Mouse (Mus musculus) MEL (cell line): ENCODE measurements around the gene Adamts4. TPM values are rescaled to one million over a fixed set of nuclear protein-coding genes. Genes with fewer than 3 reads are reported as not detected.

Experiments
- DNase-seq: peaks from one replicate; pipeline ENCODE4 v3.0.0; 2011; ENCODE audit warnings: low read depth, low spot score
- H3K27ac ChIP-seq: 2 replicates; pipeline ENCODE4 v1.5.1; 2012; ENCODE audit warnings: low read depth, mild to moderate bottlenecking, control low read depth, low read length, moderate library complexity; ENCODE audit not compliant: control insufficient read depth
- H3K27me3 ChIP-seq, 2 experiments: fragments of 150-350 bp in 1 of 2; sonication (generic) in 1 of 2; 2 replicates each; pipeline ENCODE4 v1.6.1; 2012; ENCODE audit warnings: low read length in 2 of 2, mild to moderate bottlenecking in 2 of 2, improper control_type of control experiment in 1 of 2, moderate library complexity in 1 of 2; ENCODE audit not compliant: insufficient read depth in 2 of 2, control insufficient read depth in 1 of 2
- H3K36me3 ChIP-seq, 2 experiments: 2 replicates each; pipeline ENCODE4 v1.6.1; 2012 to 2014; ENCODE audit warnings: low read length in 2 of 2, improper control_type of control experiment in 1 of 2, inconsistent platforms in 1 of 2, mild to moderate bottlenecking in 1 of 2; ENCODE audit not compliant: insufficient read depth in 2 of 2, control insufficient read depth in 1 of 2
- H3K4me1 ChIP-seq, 2 experiments: fragments of 150-350 bp in 1 of 2; sonication (generic) in 1 of 2; 2 replicates each; pipeline ENCODE4 v1.6.1; 2012; ENCODE audit warnings: low read length in 2 of 2, improper control_type of control experiment in 1 of 2, mild to moderate bottlenecking in 1 of 2; ENCODE audit not compliant: insufficient read depth in 2 of 2, control insufficient read depth in 1 of 2
- H3K4me3 ChIP-seq, 2 experiments: fragments of 150-350 bp in 1 of 2; sonication (generic) in 1 of 2; 2 replicates each; pipeline ENCODE4 v1.5.1; 2012; ENCODE audit warnings: low read depth in 2 of 2, low read length in 2 of 2, mild to moderate bottlenecking in 2 of 2, moderate library complexity in 2 of 2, control low read depth in 1 of 2, improper control_type of control experiment in 1 of 2; ENCODE audit not compliant: control insufficient read depth in 1 of 2, insufficient read depth in 1 of 2
- H3K79me2 ChIP-seq: 2 replicates; pipeline ENCODE4 v1.6.1; 2012; ENCODE audit warnings: mild to moderate bottlenecking, low read length, moderate library complexity; ENCODE audit not compliant: control insufficient read depth, poor library complexity, insufficient read depth
- H3K9ac ChIP-seq: 2 replicates; pipeline ENCODE4 v1.6.1; 2012; ENCODE audit warnings: low read depth, mild to moderate bottlenecking, control low read depth, low read length, moderate library complexity; ENCODE audit not compliant: control insufficient read depth, poor library complexity, severe bottlenecking
- H3K9me3 ChIP-seq: fragments of 150-350 bp; sonication (generic); replicated peaks from 2 replicates; pipeline ENCODE4 v1.6.1; 2012; ENCODE audit warnings: mild to moderate bottlenecking, low read length, improper control_type of control experiment, moderate library complexity; ENCODE audit not compliant: insufficient read depth
- CHD2 ChIP-seq: IDR thresholded peaks from 2 replicates; pipeline ENCODE4 v1.6.1; 2011; ENCODE audit warnings: low read length, improper control_type of control experiment
- CTCF ChIP-seq, 3 experiments: IDR thresholded peaks in 2 of 3; conservative IDR thresholded peaks in 1 of 3; 2 replicates each; pipeline ENCODE4 v1.5.1; 2011 to 2012; ENCODE audit warnings: low read length in 3 of 3, low read depth in 2 of 3, mild to moderate bottlenecking in 2 of 3, improper control_type of control experiment in 1 of 3, inconsistent platforms in 1 of 3, mixed read lengths in 1 of 3, moderate library complexity in 1 of 3; ENCODE audit not compliant: control insufficient read depth in 1 of 3, insufficient read depth in 1 of 3, poor library complexity in 1 of 3, severe bottlenecking in 1 of 3
- E2F4 ChIP-seq: IDR thresholded peaks from 2 replicates; pipeline ENCODE4 v1.6.1; 2011; ENCODE audit warnings: low read depth, low read length, improper control_type of control experiment, borderline replicate concordance
- ETS1 ChIP-seq: IDR thresholded peaks from 2 replicates; pipeline ENCODE4 v1.6.1; 2012; ENCODE audit warnings: low read depth, mild to moderate bottlenecking, inconsistent platforms, low read length, improper control_type of control experiment, moderate library complexity
- GABPA ChIP-seq: IDR thresholded peaks from 2 replicates; pipeline ENCODE4 v1.6.1; 2012; ENCODE audit warnings: low read depth, mild to moderate bottlenecking, inconsistent platforms, low read length, improper control_type of control experiment, moderate library complexity
- GATA1 ChIP-seq: IDR thresholded peaks from 2 replicates; pipeline ENCODE4 v1.6.1; 2011; ENCODE audit warnings: low read depth, low read length, improper control_type of control experiment
- MAFK ChIP-seq: IDR thresholded peaks from 2 replicates; pipeline ENCODE4 v1.6.1; 2011; ENCODE audit warnings: low read depth, mild to moderate bottlenecking, low read length, improper control_type of control experiment, borderline replicate concordance
- MAX ChIP-seq: IDR thresholded peaks from 2 replicates; pipeline ENCODE4 v1.6.1; 2011; ENCODE audit warnings: low read length, improper control_type of control experiment
- MAZ ChIP-seq: IDR thresholded peaks from 2 replicates; pipeline ENCODE4 v1.6.1; 2012; ENCODE audit warnings: low read depth, mild to moderate bottlenecking, inconsistent platforms, low read length, improper control_type of control experiment
- MXI1 ChIP-seq: IDR thresholded peaks from 2 replicates; pipeline ENCODE4 v1.6.1; 2011; ENCODE audit warnings: mild to moderate bottlenecking, low read depth, low read length, improper control_type of control experiment
- MYB ChIP-seq: IDR thresholded peaks from 2 replicates; pipeline ENCODE4 v1.6.1; 2011; ENCODE audit warnings: mild to moderate bottlenecking, low read depth, low read length, improper control_type of control experiment
- MYC ChIP-seq: IDR thresholded peaks from 2 replicates; pipeline ENCODE4 v1.6.1; 2011; ENCODE audit warnings: low read depth, mild to moderate bottlenecking, low read length, improper control_type of control experiment, moderate library complexity
- NRF1 ChIP-seq: IDR thresholded peaks from 2 replicates; pipeline ENCODE4 v1.6.1; 2014; ENCODE audit warnings: low read depth, mild to moderate bottlenecking, inconsistent platforms, low read length, improper control_type of control experiment, moderate library complexity; ENCODE audit not compliant: poor library complexity, insufficient read depth, severe bottlenecking
- TAL1 ChIP-seq: IDR thresholded peaks from 2 replicates; pipeline ENCODE4 v1.6.1; 2012; ENCODE audit warnings: mild to moderate bottlenecking, inconsistent platforms, low read length, moderate library complexity, mixed read lengths
- TBP ChIP-seq: IDR thresholded peaks from 2 replicates; pipeline ENCODE4 v1.8.0; 2011; ENCODE audit warnings: low read depth, low read length, improper control_type of control experiment
- TCF12 ChIP-seq: IDR thresholded peaks from 2 replicates; pipeline ENCODE4 v1.6.1; 2014; ENCODE audit warnings: low read depth, mild to moderate bottlenecking, inconsistent platforms, low read length, improper control_type of control experiment, moderate library complexity
- UBTF ChIP-seq: IDR thresholded peaks from 2 replicates; pipeline ENCODE4 v1.6.1; 2012; ENCODE audit warnings: low read depth, mild to moderate bottlenecking, inconsistent platforms, low read length, improper control_type of control experiment, moderate library complexity, borderline replicate concordance; ENCODE audit not compliant: insufficient read depth
- ZC3H11A ChIP-seq: IDR thresholded peaks from 2 replicates; pipeline ENCODE4 v1.6.1; 2012; ENCODE audit warnings: low read depth, mild to moderate bottlenecking, inconsistent platforms, low read length, improper control_type of control experiment
- ZNF384 ChIP-seq: IDR thresholded peaks from 2 replicates; pipeline ENCODE4 v1.6.1; 2012; ENCODE audit warnings: low read depth, mild to moderate bottlenecking, inconsistent platforms, low read length, improper control_type of control experiment
- polyA plus RNA-seq, 2 experiments: library from polyadenylated mRNA; stranded (reverse) in 1 of 2; unstranded in 1 of 2; fragments of >175 nt in 1 of 2; fragments of >200 nt in 1 of 2; gene quantifications; 2 replicates each; pipeline versions ENCODE4 v1.2.1 to v1.2.4; 2012; ENCODE audit warnings: low replicate concordance in 2 of 2, low read depth in 1 of 2; ENCODE audit not compliant: insufficient read length in 2 of 2, insufficient read depth in 1 of 2, missing spikeins in 1 of 2
- total RNA-seq: library from RNA; depleted of rRNA; stranded (reverse); fragments of 300-350 nt; gene quantifications from 2 replicates; pipeline ENCODE4 v1.2.3, GENCODE M21; 2012

Adamts4 gene
- total and polyA plus RNA-seq, 3 experiments, result 0.03 TPM; not detected in 2

- TF ChIP-seq CTCF (IDR thresholded peaks at IDR 0.05 in 2 of 3, conservative IDR thresholded peaks at IDR 0.05 in 1 of 3; ENCODE audit: control insufficient read depth in 1 of 3, insufficient read depth in 1 of 3, low read depth in 2 of 3, low read length in 3 of 3, poor library complexity in 1 of 3, severe bottlenecking in 1 of 3) (no peak), TCF12 (no peak), MAZ (no peak), MXI1 (no peak), GATA1 (no peak), CHD2 (no peak), MYB (no peak), UBTF (no peak)
- TF ChIP-seq, all 39 proteins: peak for 0
- no peak within 1 kb of the TSS for H3K9ac ChIP-seq
- no peaks in the 10 kb centered on the region for H3K9me3 ChIP-seq
- peaks cover 9% of the 10 kb centered on the region for H3K79me2 ChIP-seq
- peaks cover 0 to 3% of the 10 kb centered on the region in 2 experiments; a peak in 1 of 4 replicates for H3K27me3 ChIP-seq
- H3K4me3 ChIP-seq, result no peak within 1 kb of the TSS
- H3K36me3 ChIP-seq, result peaks cover 0 to 4% of the 10 kb centered on the region in 2 experiments; a peak in 2 of 4 replicates
- DNase-seq, result no peak
- peaks cover 2 to 15% of the 10 kb centered on the region in 2 experiments; a peak in 3 of 4 replicates for H3K4me1 ChIP-seq
- H3K27ac ChIP-seq, result no peak within 1 kb of the TSS
Observed at GRCm38 (mm10) chr1:171250680-171251593, 716 bp downstream of the Adamts4 start, which contains the start of gene Ndufs2. Gene Ndufs2, minus strand, starts transcription at chr1:171251388.

GRCm38 (mm10) chr1:171251594-171252324 is 1.5 kb downstream of the Adamts4 start:
- Histone ChIP-seq H3K4me3 (no peak overlapping the region), H3K27me3 (peaks cover 0 to 3% of the 10 kb centered on the region in 2 experiments; a peak in 1 of 4 replicates), H3K36me3 (no peaks in the 10 kb centered on the region), H3K9me3 (no peaks in the 10 kb centered on the region), H3K4me1 (peaks cover 0 to 9% of the 10 kb centered on the region in 2 experiments; a peak in 2 of 4 replicates), H3K9ac (no peak overlapping the region), H3K27ac (no peak overlapping the region), H3K79me2 (peaks cover 1% of the 10 kb centered on the region; the same call in 1 of the 2 replicates)
- no peak for DNase-seq
- no peak for TF ChIP-seq TBP
- no peak for TF ChIP-seq ZNF384
- TF ChIP-seq MAFK, result no peak
- TF ChIP-seq TAL1, result no peak
- no peak for TF ChIP-seq MYC
- TF ChIP-seq E2F4, result no peak
- no peak for TF ChIP-seq ETS1
- TF ChIP-seq NRF1, result no peak
- no peak for TF ChIP-seq MXI1
- no peak for TF ChIP-seq MAX
- TF ChIP-seq MAZ, result no peak
- TF ChIP-seq ZC3H11A, result no peak
- no peak for TF ChIP-seq GABPA
